Comparison of ENCODE assay signal across 14 mouse cellular contexts in the genomic region with DNA sequence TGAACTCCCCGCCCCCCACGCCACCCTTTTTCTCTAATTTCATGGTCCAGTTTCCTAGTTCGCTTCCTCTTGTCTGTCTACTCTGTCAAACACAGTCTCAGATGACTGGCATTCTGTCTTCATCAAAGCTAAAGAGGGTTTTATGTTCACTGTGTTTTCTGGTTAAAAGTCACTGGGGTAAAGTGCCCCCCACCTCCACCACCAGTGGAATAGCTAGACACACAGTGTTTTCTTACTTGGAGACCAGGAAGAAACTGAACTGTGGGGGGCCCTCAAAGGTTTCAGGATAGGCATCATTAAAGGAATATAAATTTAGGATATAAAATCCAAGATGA.
DNase-seq lines count a peak whose midpoint lies in the region; ATAC-seq and TF ChIP-seq lines count a peak whose summit lies in the region.
"Had no signal": no experiment of that assay in that cellular context is flagged by ENCODE, and none has a peak within 500 bp of the region (broad histone marks: within the 10 kb centered on the region; RNA-seq: fewer than 3 reads in every experiment).

No protein-coding gene starts in this region.

- no peak for ATAC-seq in forebrain, embryonic 15.5 days (replicated peaks)
- no peak for ATAC-seq in midbrain, embryonic 16.5 days
- no peak for ATAC-seq in stomach, embryonic 16.5 days (ENCODE audit: insufficient read depth, low FRiP score)
- ATAC-seq: hindbrain, embryonic 16.5 days had no signal

- no peak overlapping the region for H3K4me2 ChIP-seq in forebrain, embryonic 15.5 days (replicated peaks)
- H3K4me2 ChIP-seq in midbrain, embryonic 16.5 days (ENCODE audit: low read length), result no peak overlapping the region
- H3K4me2 ChIP-seq in stomach, embryonic 16.5 days (ENCODE audit: low read depth, low read length), result no peak overlapping the region
- H3K4me2 ChIP-seq: limb, embryonic 12.5 days; liver, embryonic 15.5 days had no signal

- H3K9ac ChIP-seq in forebrain, embryonic 15.5 days (replicated peaks), result no peak overlapping the region
- no peak overlapping the region for H3K9ac ChIP-seq in midbrain, embryonic 16.5 days (ENCODE audit: low read depth, low read length)
- no peak overlapping the region for H3K9ac ChIP-seq in stomach, embryonic 16.5 days (ENCODE audit: low read length)
- H3K9ac ChIP-seq: limb, embryonic 12.5 days; liver, embryonic 15.5 days had no signal

- WGBS in forebrain, embryonic 10.5 days, result 28% methylated on average over 3 of the region's 3 CpGs
- WGBS in forebrain, embryonic 15.5 days, result 62% methylated on average over 3 of the region's 3 CpGs
- WGBS in kidney, adult 2 months, result 38% methylated on average over 3 of the region's 3 CpGs
- 19% methylated on average over 3 of the region's 3 CpGs for WGBS in midbrain, embryonic 10.5 days
- 23% methylated on average over 3 of the region's 3 CpGs for WGBS in midbrain, embryonic 16.5 days
- WGBS in stomach, embryonic 16.5 days, result 55% methylated on average over 3 of the region's 3 CpGs

- no peaks in the 10 kb centered on the region for H3K36me3 ChIP-seq in forebrain, embryonic 10.5 days (replicated peaks)
- no peaks in the 10 kb centered on the region for H3K36me3 ChIP-seq in forebrain, embryonic 15.5 days
- no peaks in the 10 kb centered on the region for H3K36me3 ChIP-seq in kidney, adult 2 months (ENCODE audit: control insufficient read depth, insufficient read depth, low read length)
- no peaks in the 10 kb centered on the region for H3K36me3 ChIP-seq in midbrain, embryonic 10.5 days
- H3K36me3 ChIP-seq in midbrain, embryonic 16.5 days (ENCODE audit: control insufficient read depth, insufficient read depth, low read length), result no peaks in the 10 kb centered on the region
- H3K36me3 ChIP-seq in stomach, embryonic 16.5 days (ENCODE audit: control insufficient read depth, insufficient read depth, low read length), result no peaks in the 10 kb centered on the region
- H3K36me3 ChIP-seq: limb, embryonic 12.5 days; liver, embryonic 15.5 days had no signal

- TF ChIP-seq CTCF in kidney, adult 2 months (conservative IDR thresholded peaks at IDR 0.05; ENCODE audit: insufficient read depth, insufficient read length, low read depth, low read length), result no peak

- H3K4me3 ChIP-seq in forebrain, embryonic 10.5 days, result no peak overlapping the region
- no peak overlapping the region for H3K4me3 ChIP-seq in forebrain, embryonic 15.5 days
- H3K4me3 ChIP-seq in kidney, adult 2 months (ENCODE audit: insufficient read depth, low read depth, low read length), result no peak overlapping the region
- H3K4me3 ChIP-seq in midbrain, embryonic 10.5 days, result no peak overlapping the region
- no peak overlapping the region for H3K4me3 ChIP-seq in midbrain, embryonic 16.5 days (ENCODE audit: low read depth, low read length)
- no peak overlapping the region for H3K4me3 ChIP-seq in stomach, embryonic 16.5 days (replicated peaks; ENCODE audit: low read length)
- H3K4me3 ChIP-seq: limb, embryonic 12.5 days; liver, embryonic 15.5 days had no signal

- H3K27me3 ChIP-seq in forebrain, embryonic 10.5 days (ENCODE audit: poor library complexity, severe bottlenecking), result peaks cover 38% of the 10 kb centered on the region
- no peaks in the 10 kb centered on the region for H3K27me3 ChIP-seq in forebrain, embryonic 15.5 days
- H3K27me3 ChIP-seq in kidney, adult 2 months (replicated peaks; ENCODE audit: control insufficient read depth, insufficient read depth, low read length), result no peaks in the 10 kb centered on the region
- peaks cover 17% of the 10 kb centered on the region for H3K27me3 ChIP-seq in midbrain, embryonic 10.5 days (ENCODE audit: low read depth, poor library complexity, severe bottlenecking)
- H3K27me3 ChIP-seq in midbrain, embryonic 16.5 days (ENCODE audit: control insufficient read depth, insufficient read depth, low read depth, low read length), result no peaks in the 10 kb centered on the region
- no peaks in the 10 kb centered on the region for H3K27me3 ChIP-seq in stomach, embryonic 16.5 days (ENCODE audit: control insufficient read depth, insufficient read depth, low read length)
- H3K27me3 ChIP-seq: CH12.LX; limb, embryonic 12.5 days; liver, embryonic 15.5 days had no signal

- H3K27ac ChIP-seq in forebrain, embryonic 10.5 days, result peak overlapping the region; percentile 63
- no peak overlapping the region for H3K27ac ChIP-seq in forebrain, embryonic 15.5 days (replicated peaks)
- H3K27ac ChIP-seq in kidney, adult 2 months (ENCODE audit: insufficient read depth, low read depth, low read length), result 0 out of 2 replicates have a peak overlapping the region, but pooled peaks have one; percentile 12
- peak overlapping the region; percentile 57 for H3K27ac ChIP-seq in midbrain, embryonic 10.5 days (replicated peaks)
- H3K27ac ChIP-seq in midbrain, embryonic 16.5 days (ENCODE audit: low read length), result no peak overlapping the region
- peak overlapping the region; percentile 77 for H3K27ac ChIP-seq in stomach, embryonic 16.5 days (ENCODE audit: low read length)
- H3K27ac ChIP-seq: limb, embryonic 12.5 days; liver, embryonic 15.5 days had no signal

- peaks cover 43% of the 10 kb centered on the region for H3K4me1 ChIP-seq in forebrain, embryonic 10.5 days
- H3K4me1 ChIP-seq in forebrain, embryonic 15.5 days, result peaks cover 11% of the 10 kb centered on the region
- peaks cover 23% of the 10 kb centered on the region for H3K4me1 ChIP-seq in kidney, adult 2 months (ENCODE audit: control insufficient read depth, insufficient read depth, low read length)
- H3K4me1 ChIP-seq in midbrain, embryonic 10.5 days, result peaks cover 42% of the 10 kb centered on the region
- peaks cover 11% of the 10 kb centered on the region; the same call in 1 of the 2 replicates for H3K4me1 ChIP-seq in midbrain, embryonic 16.5 days (ENCODE audit: control insufficient read depth, insufficient read depth, low read length)
- peaks cover 14% of the 10 kb centered on the region for H3K4me1 ChIP-seq in stomach, embryonic 16.5 days (ENCODE audit: control insufficient read depth, insufficient read depth, low read length)

- H3K9me3 ChIP-seq in forebrain, embryonic 10.5 days, result no peaks in the 10 kb centered on the region
- H3K9me3 ChIP-seq in forebrain, embryonic 15.5 days, result no peaks in the 10 kb centered on the region
- no peaks in the 10 kb centered on the region for H3K9me3 ChIP-seq in midbrain, embryonic 10.5 days (replicated peaks)
- H3K9me3 ChIP-seq in midbrain, embryonic 16.5 days (replicated peaks; ENCODE audit: control insufficient read depth, low read length, poor library complexity, severe bottlenecking), result no peaks in the 10 kb centered on the region
- no peaks in the 10 kb centered on the region for H3K9me3 ChIP-seq in stomach, embryonic 16.5 days (replicated peaks; ENCODE audit: control insufficient read depth, low read length)
- H3K9me3 ChIP-seq: limb, embryonic 12.5 days; liver, embryonic 15.5 days had no signal

- TF ChIP-seq POLR2A in kidney, adult 2 months (IDR thresholded peaks at IDR 0.05; ENCODE audit: low read depth, low read length), result no peak

- DNase-seq in forebrain, embryonic 10.5 days (ENCODE audit: extremely low spot score, low spot score), result no peak
- no peak for DNase-seq in kidney, adult 2 months
- no peak for DNase-seq in kidney, adult 9 months
- DNase-seq in midbrain, embryonic 10.5 days (ENCODE audit: low spot score), result peak; percentile 47
- no peak for DNase-seq in thymus, postnatal 0 days (ENCODE audit: low spot score)
- DNase-seq: cerebellum, adult 9-10 months; thymus, postnatal 36 days had no signal

Comparison
In these comparisons a context has a peak if more than half of its experiments do, and no peak if none do; other contexts are left out.
1. H3K27ac ChIP-seq: peak in forebrain, embryonic 10.5 days (single experiment), kidney, adult 2 months (single experiment), midbrain, embryonic 10.5 days (single experiment) and stomach, embryonic 16.5 days (single experiment); none in forebrain, embryonic 15.5 days (single experiment) and midbrain, embryonic 16.5 days (single experiment).